Mouse (Mus musculus) embryonic facial prominence, embryonic 13.5 days (tissue): ENCODE results near the gene Gpr1. TPM values are rescaled to one million over a fixed set of nuclear protein-coding genes. Genes with fewer than 3 reads are reported as not detected.
"Not testable (repeated sequence)": the region's sequence is repeated elsewhere in the genome, so short reads cannot be mapped to it uniquely, and the experiment has no call there.

Experiments used
- ATAC-seq: fragments of 200-750 bp; cut with Nextera tagmentation; 2 replicates; pipeline ENCODE4 v1.8.0; 2017; ENCODE audit warnings: low read depth; ENCODE audit not compliant: insufficient number of reproducible peaks, insufficient read depth, low FRiP score, low TSS enrichment
- H3K27ac ChIP-seq: fragments of 300-500 bp; sonication (generic); 2 replicates; pipeline ENCODE4 v1.5.1; 2015; ENCODE audit warnings: moderate library complexity, mild to moderate bottlenecking, inconsistent platforms
- H3K27me3 ChIP-seq: fragments of 300-500 bp; sonication (generic); 2 replicates; pipeline ENCODE4 v1.6.1; 2015; ENCODE audit warnings: mild to moderate bottlenecking, inconsistent platforms
- H3K36me3 ChIP-seq: fragments of 300-500 bp; sonication (generic); 2 replicates; pipeline ENCODE4 v1.6.1; 2015; ENCODE audit warnings: mild to moderate bottlenecking, inconsistent platforms
- H3K4me1 ChIP-seq: fragments of 300-500 bp; sonication (generic); 2 replicates; pipeline ENCODE4 v1.6.1; 2015; ENCODE audit warnings: inconsistent platforms
- H3K4me2 ChIP-seq: fragments of 300-500 bp; sonication (generic); 2 replicates; pipeline ENCODE4 v1.6.1; 2015; ENCODE audit warnings: moderate library complexity, mild to moderate bottlenecking, inconsistent platforms
- H3K4me3 ChIP-seq: fragments of 300-500 bp; sonication (generic); 2 replicates; pipeline ENCODE4 v1.5.1; 2015; ENCODE audit warnings: mild to moderate bottlenecking, inconsistent platforms
- H3K9ac ChIP-seq: fragments of 300-500 bp; sonication (generic); 2 replicates; pipeline ENCODE4 v1.6.1; 2015; ENCODE audit warnings: mild to moderate bottlenecking, inconsistent platforms
- H3K9me3 ChIP-seq: fragments of 300-500 bp; sonication (generic); 2 replicates; pipeline ENCODE4 v1.6.1; 2016; ENCODE audit warnings: inconsistent platforms
- WGBS: fragments of 180-500 bp; shearing (Covaris S2); methylation state at CpG from one replicate; pipeline ENCODE4 v1.1.7; 2015; ENCODE audit warnings: mixed read lengths; 5-methylcytosine and 5-hydroxymethylcytosine counted together
- polyA plus RNA-seq: library from polyadenylated mRNA; unstranded; fragments of >200 nt; fragmentation: Nextera tagmentation; extraction: Ambion mirVana; gene quantifications from 2 replicates; pipeline ENCODE4 v1.2.1, GENCODE M21; 2015

Gene Gpr1
- polyA plus RNA-seq, 1 experiment from 2014 or later: not detected

DNA sequence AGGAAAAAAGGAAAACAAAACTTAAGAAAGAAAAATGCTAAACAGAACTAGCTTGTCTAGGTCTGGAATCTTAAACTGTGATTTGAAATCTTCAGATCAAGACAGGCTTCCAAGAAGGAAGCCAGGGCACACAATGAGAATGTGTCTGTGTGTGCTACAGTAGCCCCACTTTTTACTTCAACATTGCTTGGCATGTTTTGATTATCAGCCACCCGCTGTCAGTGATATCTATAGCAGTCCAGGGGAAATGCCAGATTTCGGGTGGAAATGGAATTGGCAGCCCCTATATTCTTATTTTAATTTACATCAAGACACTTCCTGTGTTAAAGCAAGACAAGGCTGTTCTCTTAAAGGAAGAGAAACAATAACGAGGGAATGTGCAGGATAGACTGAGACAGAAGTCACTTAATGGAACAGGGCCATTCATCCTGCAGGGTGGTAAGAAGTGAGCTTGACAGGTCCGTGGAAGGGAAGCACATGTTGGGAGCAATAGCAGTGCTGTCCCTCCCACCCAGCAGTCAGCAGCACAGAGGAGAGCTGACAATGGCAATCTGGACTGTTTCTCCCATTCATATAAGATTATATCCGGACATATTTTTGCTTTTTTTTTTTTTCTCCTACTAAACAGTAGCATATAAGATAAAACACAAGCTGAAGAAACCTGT is 18.4 kb downstream of the Gpr1 start:
- peaks cover 8% of the 10 kb centered on the region; the same call in 1 of the 2 replicates for H3K9me3 ChIP-seq
- no peak overlapping the region for H3K4me2 ChIP-seq
- no peaks in the 10 kb centered on the region for H3K36me3 ChIP-seq
- 55% methylated on average over 5 of the region's 5 CpGs for WGBS
- H3K4me1 ChIP-seq: peaks cover 17% of the 10 kb centered on the region; the same call in 1 of the 2 replicates
- no peak for ATAC-seq
- no peak overlapping the region for H3K27ac ChIP-seq
- no peak overlapping the region for H3K9ac ChIP-seq
- H3K4me3 ChIP-seq: no peak overlapping the region
- no peaks in the 10 kb centered on the region for H3K27me3 ChIP-seq

DNA sequence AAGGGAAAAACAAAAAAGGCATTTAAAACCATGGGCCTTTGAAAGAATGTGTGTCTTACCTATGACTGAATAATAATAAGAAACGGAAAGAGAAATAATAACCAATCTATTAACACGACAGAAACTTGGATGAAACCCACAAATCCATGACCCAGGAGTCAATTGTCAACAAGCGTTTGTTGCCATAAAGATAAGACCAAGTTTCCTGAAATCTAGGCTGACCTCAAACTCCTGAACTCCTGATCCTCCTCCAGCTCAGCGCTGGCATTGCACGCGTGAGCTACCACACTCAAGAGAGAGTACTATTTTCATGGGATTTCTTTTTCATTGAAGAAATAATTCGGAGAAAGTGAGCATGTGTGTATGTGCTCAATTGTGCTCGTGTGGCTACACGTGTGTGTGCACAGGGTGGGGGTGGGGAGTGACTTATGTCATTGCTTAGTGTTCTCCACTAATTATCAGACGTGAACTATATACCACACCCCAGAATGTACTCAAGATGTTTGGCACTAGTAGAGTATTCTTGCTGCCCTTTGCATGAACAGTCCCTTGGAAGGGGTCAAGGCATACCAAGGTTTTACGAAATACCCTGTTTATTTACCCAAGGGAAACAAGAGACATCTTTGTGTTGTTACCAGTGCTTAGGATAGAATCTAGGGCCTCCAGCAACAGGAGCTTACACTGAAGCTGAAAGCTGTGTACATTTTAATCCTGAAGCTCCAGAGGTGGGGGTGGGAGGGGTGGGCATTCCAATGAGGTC is 21.9 kb downstream of the Gpr1 start:
- ATAC-seq: no peak
- Histone ChIP-seq H3K27ac (no peak overlapping the region), H3K9me3 (no peaks in the 10 kb centered on the region), H3K36me3 (no peaks in the 10 kb centered on the region), H3K4me2 (no peak overlapping the region), H3K27me3 (no peaks in the 10 kb centered on the region), H3K4me1 (peaks cover 20% of the 10 kb centered on the region; the same call in 1 of the 2 replicates), H3K9ac (no peak overlapping the region), H3K4me3 (no peak overlapping the region)
- WGBS: 73% methylated on average over 11 of the region's 11 CpGs

DNA sequence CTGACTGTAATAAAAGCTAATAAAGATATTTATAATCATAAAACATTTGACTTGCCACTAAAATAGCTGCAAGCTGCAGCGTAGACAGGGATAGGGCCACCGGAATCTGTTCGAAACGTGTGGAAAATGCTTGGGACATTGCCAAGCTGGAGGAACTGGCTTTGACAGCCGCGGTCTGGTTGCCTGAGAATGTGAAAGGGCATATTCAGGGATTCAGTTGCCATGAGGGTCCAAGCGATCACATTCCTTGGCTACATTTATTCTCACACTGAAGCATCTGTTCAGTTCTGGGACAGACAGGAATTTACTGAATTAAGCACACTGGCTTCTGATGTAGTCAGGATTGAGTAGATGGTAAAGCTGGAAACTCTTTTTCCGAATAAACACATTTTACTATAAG is 23.5 kb downstream of the Gpr1 start:
- 48% methylated on average over 8 of the region's 8 CpGs for WGBS
- Histone ChIP-seq H3K9me3 (no peaks in the 10 kb centered on the region), H3K27ac (peak overlapping the region; percentile 34), H3K9ac (no peak overlapping the region), H3K36me3 (no peaks in the 10 kb centered on the region), H3K4me3 (no peak overlapping the region), H3K4me2 (no peak overlapping the region), H3K4me1 (peaks cover 20% of the 10 kb centered on the region; the same call in 1 of the 2 replicates), H3K27me3 (no peaks in the 10 kb centered on the region)
- 0 out of 2 replicates have a peak, but pooled peaks have one; percentile 20 for ATAC-seq

DNA sequence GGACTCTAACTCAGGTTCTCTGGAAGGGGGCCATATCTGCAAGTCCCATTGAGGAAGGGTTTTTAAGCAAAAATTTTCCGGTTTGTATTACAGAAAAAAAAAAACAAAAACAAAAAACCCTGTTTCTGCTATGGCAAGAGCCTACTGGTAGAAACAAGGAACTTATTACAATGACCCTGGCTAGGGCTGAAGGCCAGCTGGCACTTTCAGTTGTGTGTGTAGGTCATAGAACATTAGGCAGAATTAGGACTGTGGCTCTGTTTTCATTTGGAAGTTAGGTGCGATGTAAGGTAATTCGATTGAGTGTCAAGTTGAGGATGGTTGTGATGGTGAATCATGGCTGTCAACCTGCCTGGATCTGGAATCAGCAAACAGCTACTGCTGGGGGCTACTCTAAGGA is 25.8 kb downstream of the Gpr1 start:
- H3K4me3 ChIP-seq: no peak overlapping the region
- no peaks in the 10 kb centered on the region for H3K27me3 ChIP-seq
- peaks cover 19% of the 10 kb centered on the region; the same call in 1 of the 2 replicates for H3K4me1 ChIP-seq
- H3K36me3 ChIP-seq: 0 out of 2 replicates have a peak, but pooled peaks cover 3% of the 10 kb centered on the region
- no peaks in the 10 kb centered on the region for H3K9me3 ChIP-seq
- WGBS: 87% methylated on average over 3 of the region's 3 CpGs
- H3K4me2 ChIP-seq: no peak overlapping the region
- no peak for ATAC-seq
- no peak overlapping the region for H3K9ac ChIP-seq
- H3K27ac ChIP-seq: no peak overlapping the region

DNA sequence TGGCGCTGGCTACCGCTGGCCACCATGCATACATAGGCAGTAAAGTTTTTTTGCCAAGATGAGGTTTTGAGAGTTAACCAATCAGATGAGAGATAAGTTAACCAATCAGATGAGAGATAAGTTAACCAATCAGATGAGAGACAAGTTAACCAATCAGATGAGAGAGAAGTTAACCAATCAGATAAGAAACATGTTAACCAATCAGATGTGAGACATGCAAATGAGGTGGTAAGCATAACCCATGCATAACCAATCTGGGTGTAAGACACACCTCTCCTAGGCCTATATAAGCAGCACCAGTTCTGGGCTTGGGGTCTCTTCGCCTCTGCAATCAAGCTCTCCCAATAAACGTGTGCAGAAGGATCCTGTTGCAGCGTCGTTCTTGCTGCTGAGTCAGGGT is 28.9 kb downstream of the Gpr1 start:
- not testable (repeated sequence) for ATAC-seq, H3K9me3 ChIP-seq, H3K9ac ChIP-seq, H3K4me2 ChIP-seq, H3K27ac ChIP-seq, H3K27me3 ChIP-seq, H3K4me1 ChIP-seq, H3K4me3 ChIP-seq, H3K36me3 ChIP-seq
- WGBS: 96% methylated on average over 6 of the region's 6 CpGs

DNA sequence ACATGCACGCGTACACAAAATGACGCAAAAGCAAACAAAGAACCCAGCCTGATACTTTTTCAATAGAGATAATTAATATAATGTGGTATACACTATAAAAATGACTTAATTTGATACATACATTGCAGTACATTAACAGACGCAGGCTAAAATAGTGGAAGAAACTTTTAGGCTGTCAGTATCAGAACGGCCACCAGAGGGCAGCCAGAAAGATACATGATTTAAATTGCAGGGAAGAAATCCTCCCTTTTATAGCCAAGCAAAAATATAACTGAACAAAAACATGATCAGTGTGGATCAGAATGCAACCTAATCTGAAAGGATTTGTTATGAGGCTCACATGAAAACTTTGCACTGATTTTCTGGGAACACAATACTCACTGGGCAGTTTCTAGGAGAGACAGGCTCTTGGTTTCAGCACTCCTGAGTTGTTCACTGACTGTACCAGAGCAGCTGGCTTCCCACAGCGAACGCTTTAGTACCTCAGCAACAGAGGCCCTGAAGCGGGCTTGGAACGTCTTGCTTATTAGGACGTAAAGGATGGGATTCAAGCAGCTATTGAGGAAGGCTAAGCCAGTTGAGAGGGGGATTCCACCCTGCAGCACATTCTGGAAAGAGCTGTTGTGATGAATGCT is 31.6 kb downstream of the Gpr1 start:
- Histone ChIP-seq H3K9me3 (no peaks in the 10 kb centered on the region), H3K27ac (no peak overlapping the region), H3K36me3 (peaks cover 31% of the 10 kb centered on the region), H3K4me2 (no peak overlapping the region), H3K9ac (no peak overlapping the region), H3K4me1 (peaks cover 7% of the 10 kb centered on the region), H3K4me3 (no peak overlapping the region), H3K27me3 (no peaks in the 10 kb centered on the region)
- no peak for ATAC-seq
- 53% methylated on average over 10 of the region's 10 CpGs for WGBS

DNA sequence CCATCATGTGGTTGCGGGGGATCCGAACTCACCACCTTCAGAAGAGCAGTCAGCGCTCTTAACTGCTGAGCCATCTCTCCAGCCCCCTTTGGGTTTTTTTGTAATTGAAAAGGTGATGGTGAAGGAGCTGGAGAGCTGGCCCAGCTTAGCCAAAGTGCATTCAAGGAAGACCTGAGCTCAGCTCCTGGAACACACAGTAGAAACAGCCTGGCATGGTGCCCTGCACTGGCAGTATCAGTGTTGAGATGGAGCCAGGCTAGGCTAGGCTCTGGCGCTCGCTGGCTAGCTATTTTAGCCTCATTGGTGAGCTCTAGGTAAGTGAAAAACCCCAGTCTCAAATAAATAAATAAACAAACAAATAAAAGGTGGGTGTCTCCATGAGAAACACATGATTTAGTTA is 32.1 kb downstream of the Gpr1 start:
- Histone ChIP-seq H3K36me3 (peaks cover 31% of the 10 kb centered on the region), H3K27me3 (no peaks in the 10 kb centered on the region), H3K9ac (no peak overlapping the region), H3K27ac (no peak overlapping the region), H3K9me3 (no peaks in the 10 kb centered on the region), H3K4me2 (no peak overlapping the region), H3K4me1 (peaks cover 12% of the 10 kb centered on the region), H3K4me3 (no peak overlapping the region)
- ATAC-seq: no peak
- 83% methylated on average over 5 of the region's 5 CpGs for WGBS

DNA sequence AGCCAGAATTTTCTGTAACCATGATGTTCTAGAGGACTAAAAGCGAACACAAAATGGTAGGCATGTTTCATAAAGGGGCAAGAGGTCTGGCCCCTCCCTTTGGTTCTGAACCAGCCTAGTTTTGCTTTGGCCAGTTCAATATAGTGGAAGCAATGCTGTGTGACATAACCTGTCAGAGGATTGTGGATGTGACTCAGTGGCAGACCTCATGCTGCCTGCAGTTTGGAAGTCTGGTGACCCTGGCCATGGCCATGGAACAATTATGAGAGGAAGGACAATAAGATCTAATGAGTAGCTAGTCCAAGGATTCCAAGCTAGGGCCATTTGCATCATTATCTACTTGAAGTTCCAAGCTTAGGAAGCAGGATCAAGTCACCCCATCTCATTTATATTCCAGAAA is 32.9 kb downstream of the Gpr1 start:
- H3K27me3 ChIP-seq: no peaks in the 10 kb centered on the region
- H3K9me3 ChIP-seq: no peaks in the 10 kb centered on the region
- no peak overlapping the region for H3K4me2 ChIP-seq
- H3K36me3 ChIP-seq: peaks cover 31% of the 10 kb centered on the region
- peaks cover 12% of the 10 kb centered on the region for H3K4me1 ChIP-seq
- no peak overlapping the region for H3K9ac ChIP-seq
- peak overlapping the region; percentile 22; the same call in 1 of the 2 replicates for H3K27ac ChIP-seq
- no peak for ATAC-seq
- H3K4me3 ChIP-seq: no peak overlapping the region
- WGBS: 95% methylated on average over 1 of the region's 1 CpGs

DNA sequence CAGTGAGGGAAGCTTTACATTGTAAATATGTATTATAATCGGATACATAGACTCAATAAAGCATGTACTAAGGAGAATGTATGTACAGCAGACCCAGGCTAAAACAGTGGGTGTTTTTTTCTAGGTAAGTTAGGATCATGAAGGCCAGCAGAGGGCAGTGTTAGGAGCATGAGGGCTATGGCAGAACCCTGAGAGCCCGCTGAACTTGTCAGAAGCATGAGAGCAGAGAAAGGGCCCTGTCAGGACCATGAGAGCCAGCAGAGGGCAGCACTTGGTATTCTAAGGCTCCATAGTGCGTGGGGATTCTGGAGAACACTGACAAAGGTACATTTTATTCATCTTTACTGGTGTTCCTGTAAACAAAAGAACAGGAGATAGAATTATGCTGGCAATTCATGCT is 33.3 kb downstream of the Gpr1 start:
- no peaks in the 10 kb centered on the region for H3K27me3 ChIP-seq
- H3K4me3 ChIP-seq: no peak overlapping the region
- peaks cover 12% of the 10 kb centered on the region for H3K4me1 ChIP-seq
- 2% methylated on average over 3 of the region's 3 CpGs for WGBS
- peak overlapping the region; percentile 22; the same call in 1 of the 2 replicates for H3K27ac ChIP-seq
- no peak overlapping the region for H3K4me2 ChIP-seq
- H3K9me3 ChIP-seq: no peaks in the 10 kb centered on the region
- ATAC-seq: peak; percentile 56
- H3K36me3 ChIP-seq: peaks cover 31% of the 10 kb centered on the region
- H3K9ac ChIP-seq: no peak overlapping the region

DNA sequence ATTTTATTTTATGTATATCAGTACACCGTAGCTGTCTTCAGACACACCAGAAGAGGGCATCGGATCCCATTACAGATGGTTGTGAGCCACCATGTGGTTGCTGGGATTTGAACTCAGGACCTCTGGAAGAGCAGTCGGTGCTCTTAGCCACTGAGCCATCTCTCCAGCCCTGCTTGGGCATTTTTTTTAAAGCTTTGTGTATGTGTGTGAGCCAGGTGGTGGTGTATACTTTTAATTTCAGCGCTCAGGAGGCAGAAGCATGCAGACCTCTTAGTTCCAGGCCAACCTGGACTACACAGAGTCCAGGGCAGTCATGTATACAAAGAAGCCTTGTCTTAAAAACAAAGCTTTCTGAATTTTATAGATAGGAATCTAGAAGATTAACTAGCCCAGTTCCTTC is 33.8 kb downstream of the Gpr1 start:
- 57% methylated on average over 4 of the region's 4 CpGs for WGBS
- H3K27ac ChIP-seq: 0 out of 2 replicates have a peak overlapping the region, but pooled peaks have one; percentile 22

DNA sequence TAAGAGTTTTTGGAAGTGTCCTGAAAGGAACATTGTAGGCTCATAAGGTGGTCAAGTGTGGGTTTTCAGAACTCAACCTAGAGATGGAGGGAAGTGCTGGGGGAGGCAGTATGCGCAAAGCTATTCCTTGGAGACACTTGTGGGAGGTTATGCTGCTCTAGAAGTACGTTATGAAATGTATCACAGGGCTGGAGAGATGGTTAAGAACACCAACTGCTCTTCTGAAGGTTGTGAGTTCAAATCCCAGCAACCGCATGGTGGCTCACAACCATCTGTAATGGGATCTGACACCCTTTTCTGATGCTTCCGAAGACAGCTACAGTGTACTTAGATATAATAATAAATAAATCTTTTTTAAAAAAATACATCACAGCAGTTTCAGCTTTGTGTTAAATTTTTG is 34.2 kb downstream of the Gpr1 start:
- Histone ChIP-seq H3K4me1 (peaks cover 18% of the 10 kb centered on the region), H3K4me2 (no peak overlapping the region), H3K27ac (no peak overlapping the region), H3K36me3 (peaks cover 31% of the 10 kb centered on the region), H3K9me3 (no peaks in the 10 kb centered on the region), H3K9ac (no peak overlapping the region), H3K27me3 (no peaks in the 10 kb centered on the region), H3K4me3 (no peak overlapping the region)
- ATAC-seq: no peak
- 91% methylated on average over 4 of the region's 4 CpGs for WGBS

More for the DNA sequence above, 33.8 kb downstream of the Gpr1 start:
- not testable (repeated sequence) for H3K9me3 ChIP-seq, H3K27me3 ChIP-seq, ATAC-seq, H3K4me2 ChIP-seq, H3K9ac ChIP-seq, H3K4me3 ChIP-seq
- peaks cover 31% of the 10 kb centered on the region for H3K36me3 ChIP-seq
- peaks cover 14% of the 10 kb centered on the region for H3K4me1 ChIP-seq
